Mouse (Mus musculus): ENCODE results near the gene Olfr1386.
"Not testable (repeated sequence)": the region's sequence is repeated elsewhere in the genome, so short reads cannot be mapped to it uniquely, and the experiment has no call there.

Olfr1386 gene

GRCm38 (mm10) chr11:49464746-49465145 is at the start of gene Olfr1386:
Gene Olfr1386, plus strand, starts transcription at chr11:49465046.
- DNase-seq = not testable (repeated sequence)

- no peak for DNase-seq
These were observed 42.1 kb upstream of the Olfr1386 start, which contains the start of gene Olfr1389 for GRCm38 (mm10) chr11:49422767-49423166. Gene Olfr1389, plus strand, starts transcription at chr11:49423067.

- DNase-seq = no peak
These were observed 39.5 kb upstream of the Olfr1386 start for GRCm38 (mm10) chr11:49425257-49425927.

- DNase-seq = no peak
These were observed 35.2 kb upstream of the Olfr1386 start for GRCm38 (mm10) chr11:49429641-49430040.

- no peak for DNase-seq
These were observed 28.4 kb upstream of the Olfr1386 start, which contains the start of gene Olfr1388 for GRCm38 (mm10) chr11:49436411-49436810. Gene Olfr1388, plus strand, starts transcription at chr11:49436624.

- DNase-seq = no peak
These were observed 9.8 kb upstream of the Olfr1386 start, which contains the start of gene Olfr1387 for GRCm38 (mm10) chr11:49455043-49455442. Gene Olfr1387, plus strand, starts transcription at chr11:49455343.

- DNase-seq = no peak
These were observed 21.1 kb downstream of the Olfr1386 start for GRCm38 (mm10) chr11:49485973-49486372.

- DNase-seq = not testable (repeated sequence)
These were observed 23.9 kb downstream of the Olfr1386 start, which contains the start of gene Olfr1385 for GRCm38 (mm10) chr11:49488770-49489169. Gene Olfr1385, plus strand, starts transcription at chr11:49489070.

GRCm38 (mm10) chr11:49518086-49518485 is 53.2 kb downstream of the Olfr1386 start:
- DNase-seq = no peak

- DNase-seq = no peak
These were observed 54.5 kb downstream of the Olfr1386 start, which contains the start of gene Olfr1383 for GRCm38 (mm10) chr11:49519348-49519747. Gene Olfr1383, plus strand, starts transcription at chr11:49519648.

Measured in kidney, postnatal 14 days (tissue).